Mouse (Mus musculus): Measurements from ENCODE around the gene Tmem201. TPM values are rescaled to one million over a fixed set of nuclear protein-coding genes. Genes with fewer than 3 reads are reported as not detected.

The Tmem201 gene
- 31.0 and 34.6 TPM in 2 replicates for polyA plus RNA-seq (2015; fragmentation: Nextera tagmentation; extraction: Ambion mirVana)

- H3K9me3 ChIP-seq (replicated peaks), result no peaks in the 10 kb centered on the region
- peak; percentile 90 for ATAC-seq
- peaks cover under 1% of the 10 kb centered on the region; the same call in 1 of the 2 replicates for H3K36me3 ChIP-seq (ENCODE audit: poor library complexity, severe bottlenecking)
- peaks cover 53% of the 10 kb centered on the region for H3K4me1 ChIP-seq
- H3K27ac ChIP-seq, result peak within 1 kb of the TSS; percentile 73
- peak within 1 kb of the TSS; percentile 85 for H3K4me2 ChIP-seq
- peak within 1 kb of the TSS; percentile 74 for H3K4me3 ChIP-seq
- no peaks in the 10 kb centered on the region for H3K27me3 ChIP-seq
- peak within 1 kb of the TSS; percentile 90 for H3K9ac ChIP-seq
- under 1% methylated on average over 78 of the region's 97 CpGs for WGBS
Measured at GRCm38 (mm10) chr4:149737383-149738324, at the start of gene Tmem201. Gene Tmem201 (minus strand): TSS chr4:149738044.

- H3K9ac ChIP-seq, result no peak overlapping the region
- no peaks in the 10 kb centered on the region for H3K36me3 ChIP-seq (ENCODE audit: poor library complexity, severe bottlenecking)
- peaks cover 7% of the 10 kb centered on the region; the same call in 1 of the 2 replicates for H3K27me3 ChIP-seq
- no peaks in the 10 kb centered on the region for H3K9me3 ChIP-seq (replicated peaks)
- no peaks in the 10 kb centered on the region for H3K4me1 ChIP-seq
- 85% methylated on average over 5 of the region's 5 CpGs for WGBS
- H3K4me2 ChIP-seq, result no peak overlapping the region
- no peak overlapping the region for H3K4me3 ChIP-seq
- no peak for ATAC-seq
- no peak overlapping the region for H3K27ac ChIP-seq
Measured at GRCm38 (mm10) chr4:149784901-149785300, 47.1 kb upstream of the Tmem201 start.

DNA sequence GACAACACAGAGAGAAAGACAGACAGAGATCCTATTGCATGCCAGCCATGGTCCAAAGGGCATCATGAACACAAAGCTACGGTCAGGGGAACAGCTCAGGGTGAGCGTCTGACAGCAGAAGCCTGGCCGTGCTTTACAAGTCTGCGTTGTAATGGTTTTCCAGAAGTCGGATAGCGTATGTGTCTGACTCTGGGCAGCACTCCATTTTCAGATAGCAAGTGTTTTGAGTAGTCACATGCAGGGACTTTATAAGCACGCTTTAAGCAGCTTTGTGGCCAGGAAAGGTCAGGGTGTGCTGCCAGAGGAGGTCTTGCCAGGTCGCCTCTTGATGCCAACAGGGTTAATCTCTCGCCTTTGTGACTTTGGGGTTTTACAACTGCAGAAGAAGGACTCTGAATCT lies 46.5 kb upstream of the Tmem201 start:
- no peak overlapping the region for H3K9ac ChIP-seq
- no peaks in the 10 kb centered on the region for H3K36me3 ChIP-seq (ENCODE audit: poor library complexity, severe bottlenecking)
- no peak overlapping the region for H3K4me2 ChIP-seq
- no peak overlapping the region for H3K27ac ChIP-seq
- H3K9me3 ChIP-seq (replicated peaks), result no peaks in the 10 kb centered on the region
- no peak overlapping the region for H3K4me3 ChIP-seq
- 90% methylated on average over 9 of the region's 9 CpGs for WGBS
- no peak for ATAC-seq
- H3K27me3 ChIP-seq, result peaks cover 12% of the 10 kb centered on the region
- H3K4me1 ChIP-seq, result no peaks in the 10 kb centered on the region

GRCm38 (mm10) chr4:149782975-149783374 lies 45.1 kb upstream of the Tmem201 start:
- H3K4me2 ChIP-seq, result no peak overlapping the region
- WGBS, result 65% methylated on average over 8 of the region's 8 CpGs
- H3K4me3 ChIP-seq, result no peak overlapping the region
- H3K27ac ChIP-seq, result no peak overlapping the region
- H3K4me1 ChIP-seq, result no peaks in the 10 kb centered on the region
- no peaks in the 10 kb centered on the region for H3K9me3 ChIP-seq (replicated peaks)
- ATAC-seq, result no peak
- peaks cover 22% of the 10 kb centered on the region for H3K27me3 ChIP-seq
- H3K9ac ChIP-seq, result no peak overlapping the region
- H3K36me3 ChIP-seq (ENCODE audit: poor library complexity, severe bottlenecking), result no peaks in the 10 kb centered on the region

- 76% methylated on average over 13 of the region's 13 CpGs for WGBS
Measured at GRCm38 (mm10) chr4:149780565-149781356, 42.9 kb upstream of the Tmem201 start.

DNA sequence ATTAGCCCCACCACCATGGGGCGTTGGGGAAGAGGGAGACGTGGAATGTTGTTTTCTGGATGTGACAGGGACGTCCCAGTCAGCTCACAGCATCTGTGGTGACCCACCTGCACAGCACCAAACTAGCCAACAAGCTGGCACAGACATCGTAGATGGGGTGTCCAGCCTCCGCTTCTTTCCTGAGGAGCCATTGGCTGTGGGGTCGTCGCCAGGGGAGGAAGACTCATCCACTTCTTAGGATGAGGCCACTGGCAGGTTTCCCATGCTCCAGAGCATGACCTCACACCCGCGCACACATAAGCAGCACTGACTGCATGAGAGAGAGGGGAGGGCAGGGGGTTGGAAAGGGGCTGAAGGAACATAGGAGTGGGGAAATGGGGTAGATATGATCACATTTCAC lies 42.1 kb upstream of the Tmem201 start:
- Histone ChIP-seq H3K4me3 (no peak overlapping the region), H3K4me2 (no peak overlapping the region), H3K9me3 (replicated peaks) (no peaks in the 10 kb centered on the region), H3K4me1 (no peaks in the 10 kb centered on the region), H3K36me3 (ENCODE audit: poor library complexity, severe bottlenecking) (no peaks in the 10 kb centered on the region), H3K27me3 (peaks cover 45% of the 10 kb centered on the region), H3K27ac (no peak overlapping the region), H3K9ac (no peak overlapping the region)
- no peak for ATAC-seq
- 86% methylated on average over 9 of the region's 9 CpGs for WGBS

More at GRCm38 (mm10) chr4:149780565-149781356, 42.9 kb upstream of the Tmem201 start:
- no peak for ATAC-seq
- Histone ChIP-seq H3K27ac (no peak overlapping the region), H3K27me3 (peaks cover 38% of the 10 kb centered on the region), H3K4me2 (no peak overlapping the region), H3K4me1 (no peaks in the 10 kb centered on the region), H3K36me3 (ENCODE audit: poor library complexity, severe bottlenecking) (no peaks in the 10 kb centered on the region), H3K9ac (no peak overlapping the region), H3K9me3 (replicated peaks) (no peaks in the 10 kb centered on the region), H3K4me3 (no peak overlapping the region)

DNA sequence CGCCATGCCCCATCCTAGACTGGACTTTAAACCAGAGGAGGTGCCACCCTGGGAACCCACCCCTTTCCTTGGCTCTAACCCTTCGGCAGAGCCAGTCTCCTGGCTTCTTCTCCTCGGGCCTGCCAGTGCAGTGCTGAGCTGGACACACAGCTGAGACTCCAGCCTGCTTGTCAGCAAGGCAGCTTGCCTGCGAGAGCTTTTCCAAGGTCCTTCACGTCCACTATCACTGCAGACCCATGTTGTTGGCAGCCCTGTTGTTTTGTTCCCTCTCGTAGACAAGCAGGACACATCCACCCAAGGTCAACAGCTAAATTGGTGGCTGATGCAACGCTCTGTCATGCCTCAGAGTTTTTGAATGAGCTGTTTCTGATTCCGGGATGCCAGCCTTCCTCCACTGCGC lies 39.3 kb upstream of the Tmem201 start:
- Histone ChIP-seq H3K4me2 (no peak overlapping the region), H3K4me1 (peaks cover 15% of the 10 kb centered on the region), H3K27me3 (peaks cover 55% of the 10 kb centered on the region), H3K9ac (no peak overlapping the region), H3K27ac (no peak overlapping the region), H3K36me3 (ENCODE audit: poor library complexity, severe bottlenecking) (no peaks in the 10 kb centered on the region), H3K9me3 (replicated peaks) (no peaks in the 10 kb centered on the region), H3K4me3 (no peak overlapping the region)
- WGBS, result 84% methylated on average over 9 of the region's 9 CpGs
- no peak for ATAC-seq

GRCm38 (mm10) chr4:149775760-149776362 lies 38.0 kb upstream of the Tmem201 start:
- peaks cover 59% of the 10 kb centered on the region for H3K27me3 ChIP-seq
- H3K27ac ChIP-seq, result no peak overlapping the region
- no peaks in the 10 kb centered on the region for H3K36me3 ChIP-seq (ENCODE audit: poor library complexity, severe bottlenecking)
- no peaks in the 10 kb centered on the region for H3K9me3 ChIP-seq (replicated peaks)
- peaks cover 16% of the 10 kb centered on the region for H3K4me1 ChIP-seq
- WGBS, result 38% methylated on average over 8 of the region's 8 CpGs
- no peak overlapping the region for H3K4me2 ChIP-seq
- H3K4me3 ChIP-seq, result no peak overlapping the region
- no peak overlapping the region; the same call in 1 of the 2 replicates for H3K9ac ChIP-seq
- no peak for ATAC-seq

DNA sequence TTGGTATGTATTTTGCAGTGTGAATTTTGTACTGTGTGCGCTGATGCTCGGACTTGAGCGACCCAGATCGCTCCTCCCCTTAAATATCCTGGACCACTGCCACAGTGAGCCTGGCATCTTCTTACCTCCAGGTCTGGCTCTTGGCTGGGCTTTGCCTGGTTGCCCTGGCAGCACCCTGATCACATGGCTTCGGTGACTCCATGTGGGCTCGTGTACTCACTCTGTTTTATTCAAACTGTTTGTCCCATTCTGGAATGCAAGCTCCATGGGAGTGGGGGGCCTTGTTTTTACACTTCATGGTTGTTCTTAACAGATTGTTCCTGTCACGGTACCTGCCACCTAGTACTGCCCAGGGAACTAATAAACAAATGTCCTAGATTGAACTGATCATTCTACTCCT lies 37.5 kb upstream of the Tmem201 start:
- no peak overlapping the region for H3K9ac ChIP-seq
- no peaks in the 10 kb centered on the region for H3K36me3 ChIP-seq (ENCODE audit: poor library complexity, severe bottlenecking)
- WGBS, result 77% methylated on average over 7 of the region's 7 CpGs
- H3K27ac ChIP-seq, result no peak overlapping the region
- no peak for ATAC-seq
- peaks cover 16% of the 10 kb centered on the region for H3K4me1 ChIP-seq
- no peaks in the 10 kb centered on the region for H3K9me3 ChIP-seq (replicated peaks)
- H3K27me3 ChIP-seq, result peaks cover 64% of the 10 kb centered on the region
- no peak overlapping the region for H3K4me3 ChIP-seq
- no peak overlapping the region for H3K4me2 ChIP-seq

DNA sequence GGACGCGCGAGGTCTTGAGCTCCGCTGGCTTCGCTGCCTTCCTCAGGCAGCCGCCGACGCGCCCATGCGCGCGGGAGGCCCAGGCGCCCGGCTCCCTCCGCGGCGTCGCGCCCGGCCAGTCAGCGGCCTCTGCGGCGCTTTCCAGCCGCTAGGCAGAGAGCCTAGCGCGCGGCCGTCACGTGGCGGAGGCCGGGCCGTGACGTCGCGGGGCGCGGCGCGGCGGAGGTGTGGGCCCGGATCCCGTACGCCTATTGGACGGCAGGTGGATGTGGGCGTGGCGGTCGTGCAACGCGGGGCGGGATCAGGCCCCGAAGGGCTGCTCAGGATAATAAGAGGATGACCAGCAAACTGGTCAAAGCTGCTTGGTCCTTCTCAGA lies 36.2 kb upstream of the Tmem201 start, which contains the start of gene Slc25a33:
Gene Slc25a33, minus strand, starts transcription at position 184 of the 377 bp plus-strand sequence.
- Histone ChIP-seq H3K9ac (peak within 1 kb of the TSS; percentile 83), H3K4me2 (peak within 1 kb of the TSS; percentile 97), H3K4me1 (peaks cover 16% of the 10 kb centered on the region), H3K36me3 (ENCODE audit: poor library complexity, severe bottlenecking) (no peaks in the 10 kb centered on the region), H3K9me3 (replicated peaks) (no peaks in the 10 kb centered on the region), H3K27ac (peak within 1 kb of the TSS; percentile 65), H3K27me3 (peaks cover 66% of the 10 kb centered on the region), H3K4me3 (peak within 1 kb of the TSS; percentile 72)
- ATAC-seq, result peak; percentile 99
- under 1% methylated on average over 47 of the region's 51 CpGs for WGBS

DNA sequence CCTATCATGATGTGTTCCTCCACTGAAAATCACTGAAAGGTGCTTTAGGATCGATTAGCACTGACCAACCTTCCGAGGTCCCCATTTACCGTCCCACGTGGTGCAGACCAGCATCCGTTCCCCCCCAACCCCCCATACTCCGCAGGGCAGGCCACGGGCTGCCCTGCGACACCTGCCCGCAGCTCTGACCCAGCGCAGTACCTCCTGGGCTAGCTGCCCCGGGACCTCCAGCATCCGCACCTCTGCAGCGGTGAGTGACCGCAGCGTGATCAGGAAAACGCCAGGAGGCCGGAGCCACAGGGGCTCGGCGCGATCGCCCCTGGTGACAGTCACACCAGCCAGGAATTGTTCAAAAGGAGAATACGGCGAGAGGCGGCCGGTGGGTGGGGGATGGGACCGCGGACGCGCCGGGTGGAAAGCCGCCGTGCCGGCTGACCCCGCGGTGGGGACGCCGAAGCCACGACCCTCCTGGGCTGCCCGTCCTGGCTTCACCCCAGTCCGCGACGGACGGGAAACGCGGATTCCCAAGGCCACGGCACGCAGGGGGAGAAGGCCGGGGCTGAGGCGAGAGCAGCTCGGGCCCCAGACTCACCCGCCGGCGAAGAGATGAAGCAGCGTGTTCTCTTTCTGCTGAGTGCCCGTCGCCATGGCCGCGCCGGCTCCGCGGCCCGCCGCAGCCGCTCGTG lies 35.7 kb upstream of the Tmem201 start:
- Histone ChIP-seq H3K27me3 (peaks cover 64% of the 10 kb centered on the region), H3K9me3 (replicated peaks) (no peaks in the 10 kb centered on the region), H3K27ac (peak overlapping the region; percentile 65), H3K9ac (peak overlapping the region; percentile 83), H3K4me2 (peak overlapping the region; percentile 97), H3K36me3 (ENCODE audit: poor library complexity, severe bottlenecking) (no peaks in the 10 kb centered on the region), H3K4me3 (peak overlapping the region; percentile 72), H3K4me1 (peaks cover 16% of the 10 kb centered on the region)
- peak; percentile 5; the same call in 1 of the 2 replicates for ATAC-seq
- WGBS, result 1% methylated on average over 52 of the region's 65 CpGs

Data from forebrain, embryonic 13.5 days (tissue).